Mouse (Mus musculus) stomach, postnatal 0 days (tissue): Measurements from ENCODE around the gene Mtch2. TPM values are rescaled to one million over a fixed set of nuclear protein-coding genes. Genes with fewer than 3 reads are reported as not detected.
A peak's percentile ranks its signal among the peaks of the same experiment; 100 is the strongest.

Experiments
- ATAC-seq: fragments of 200-750 bp; cut with Nextera tagmentation; 2 replicates; pipeline ENCODE4 v1.8.0; 2017; ENCODE audit not compliant: low FRiP score, low TSS enrichment
- DNase-seq: peaks from one replicate; pipeline ENCODE4 v3.0.0-alpha.2; 2016; ENCODE audit warnings: low spot score
- H3K27ac ChIP-seq: fragments of 300-500 bp; sonication (generic); replicated peaks from 2 replicates; pipeline ENCODE4 v1.5.1; 2014; ENCODE audit warnings: mild to moderate bottlenecking, control low read depth
- H3K27me3 ChIP-seq: fragments of 300-500 bp; sonication (generic); 2 replicates; pipeline ENCODE4 v1.6.1; 2014; ENCODE audit warnings: low read length; ENCODE audit not compliant: control insufficient read depth, insufficient read depth
- H3K36me3 ChIP-seq: fragments of 300-500 bp; sonication (generic); 2 replicates; pipeline ENCODE4 v1.6.1; 2014; ENCODE audit warnings: low read length, mixed read lengths; ENCODE audit not compliant: control insufficient read depth, insufficient read depth
- H3K4me1 ChIP-seq: fragments of 300-500 bp; sonication (generic); replicated peaks from 2 replicates; pipeline ENCODE4 v1.6.1; 2014; ENCODE audit warnings: antibody characterized with exemption; ENCODE audit not compliant: control insufficient read depth, insufficient read depth
- H3K4me2 ChIP-seq: fragments of 300-500 bp; sonication (generic); replicated peaks from 2 replicates; pipeline ENCODE4 v1.6.1; 2014; ENCODE audit warnings: low read depth, mild to moderate bottlenecking, control low read depth, moderate library complexity
- H3K4me3 ChIP-seq: fragments of 300-500 bp; sonication (generic); 2 replicates; pipeline ENCODE4 v1.5.1; 2014; ENCODE audit warnings: low read depth, low read length, control low read depth
- H3K9ac ChIP-seq: fragments of 300-500 bp; sonication (generic); 2 replicates; pipeline ENCODE4 v1.6.1; 2014; ENCODE audit warnings: mild to moderate bottlenecking, low read length, control low read depth, mixed read lengths
- H3K9me3 ChIP-seq: fragments of 300-500 bp; sonication (generic); 2 replicates; pipeline ENCODE4 v1.6.1; 2016; ENCODE audit warnings: low read length; ENCODE audit not compliant: control insufficient read depth
- CTCF ChIP-seq: IDR thresholded peaks from 2 replicates; pipeline ENCODE4 v1.5.1; 2016; ENCODE audit warnings: antibody characterized with exemption, low read depth, mild to moderate bottlenecking, moderate library complexity
- EP300 ChIP-seq: optimal IDR thresholded peaks from 2 replicates; pipeline ENCODE3; 2016; ENCODE audit warnings: antibody characterized with exemption
- WGBS: fragments of 180-500 bp; shearing (Covaris S2); extraction: QIAGEN DNeasy Blood & Tissue Kit; methylation state at CpG from one replicate; pipeline ENCODE4 v1.1.7; 2014; 5-methylcytosine and 5-hydroxymethylcytosine counted together
- polyA plus RNA-seq: library from polyadenylated mRNA; unstranded; fragments of >200 nt; fragmentation: Nextera tagmentation; extraction: Ambion mirVana; gene quantifications from 2 replicates; pipeline ENCODE4 v1.2.1, GENCODE M21; 2015

Gene Mtch2
- 151 and 155 TPM in 2 replicates for polyA plus RNA-seq

DNA sequence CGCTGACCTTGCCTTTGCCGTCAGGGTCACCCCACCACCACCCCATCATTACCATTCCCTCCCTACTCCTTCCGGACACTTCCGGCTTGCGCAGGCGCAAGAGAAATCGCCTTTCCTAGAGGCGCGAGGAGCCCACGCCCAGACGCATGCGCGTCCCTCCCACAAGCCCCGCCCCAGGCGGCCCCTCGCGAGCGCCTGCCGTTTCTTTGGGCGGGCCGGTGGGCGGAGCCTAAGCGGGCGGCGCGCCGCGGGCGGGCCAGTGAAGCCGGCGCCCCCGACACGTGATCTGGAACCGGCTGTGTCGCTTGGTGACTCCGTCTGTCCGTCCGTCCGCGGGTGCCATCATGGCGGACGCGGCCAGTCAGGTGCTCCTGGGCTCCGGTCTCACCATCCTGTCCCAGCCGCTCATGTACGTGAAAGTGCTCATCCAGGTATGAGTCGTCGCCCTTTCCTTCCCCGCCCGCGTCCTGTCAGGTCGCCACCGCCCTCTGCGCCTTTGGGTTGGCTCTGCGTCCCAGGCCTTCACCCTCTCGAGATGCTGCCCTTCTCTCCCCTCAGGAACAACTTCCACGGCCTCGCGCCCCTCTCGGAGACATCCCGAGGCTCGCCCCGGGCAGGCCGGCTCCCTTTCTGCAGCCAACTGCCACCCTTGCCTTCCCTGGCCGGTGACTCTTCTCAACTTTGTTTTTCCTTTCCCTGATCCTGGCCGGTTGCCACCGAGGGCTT lies at the start of gene Mtch2:
Gene Mtch2, plus strand, starts transcription at position 201 of the 726 bp plus-strand sequence.
- Histone ChIP-seq H3K27ac (peak within 1 kb of the TSS; percentile 94), H3K9ac (peak within 1 kb of the TSS; percentile 95), H3K9me3 (no peaks in the 10 kb centered on the region), H3K4me2 (peak within 1 kb of the TSS; percentile 61), H3K36me3 (peaks cover 15% of the 10 kb centered on the region), H3K4me1 (0 out of 2 replicates have a peak, but pooled peaks cover 4% of the 10 kb centered on the region), H3K27me3 (no peaks in the 10 kb centered on the region), H3K4me3 (peak within 1 kb of the TSS; percentile 96)
- TF ChIP-seq CTCF (no peak), EP300 (no peak)
- peak; percentile 98 for ATAC-seq
- under 1% methylated on average over 64 of the region's 67 CpGs for WGBS
- DNase-seq = peak; percentile 99

DNA sequence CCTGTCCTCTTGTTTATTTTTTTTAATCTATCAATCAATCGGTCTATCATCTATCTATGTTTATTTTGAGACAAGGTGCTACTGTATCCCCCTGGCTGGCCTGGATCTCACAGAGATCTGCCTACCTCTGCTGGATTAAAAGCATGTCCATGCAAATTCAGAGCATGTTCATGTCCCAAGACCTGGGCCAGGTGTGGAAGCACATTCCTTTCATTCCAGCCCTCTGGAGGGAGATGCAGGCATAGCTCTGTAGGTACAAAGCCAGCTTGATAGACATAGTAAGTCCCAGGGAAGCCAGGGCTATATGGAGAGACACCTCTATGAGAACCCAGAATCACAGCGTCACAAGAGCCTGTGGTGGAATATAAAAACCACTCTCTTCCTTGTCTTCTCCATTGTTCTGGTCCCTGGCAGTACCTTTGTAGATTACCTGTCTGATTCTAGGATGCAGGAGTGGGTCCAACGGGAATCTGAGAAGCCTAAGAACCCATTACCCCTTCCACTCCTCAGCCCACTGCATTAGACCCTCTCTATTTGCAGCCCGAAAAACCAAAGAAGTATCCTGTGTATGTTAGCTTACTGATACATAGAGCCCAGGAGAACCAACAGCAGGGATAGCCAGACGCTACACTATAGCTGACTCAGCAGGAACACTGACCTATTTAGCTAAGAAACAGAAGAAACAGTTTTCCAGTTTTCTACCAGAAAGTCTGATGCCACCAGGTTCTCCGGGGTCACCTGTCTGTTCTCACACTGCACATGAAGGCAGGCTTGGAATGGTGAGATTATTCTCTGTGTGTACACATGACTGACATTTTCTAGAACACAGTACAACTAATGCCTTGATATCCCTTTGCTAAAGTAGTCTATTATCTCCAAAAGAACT lies 38.5 kb upstream of the Mtch2 start:
- Histone ChIP-seq H3K4me1 (no peaks in the 10 kb centered on the region), H3K4me2 (no peak overlapping the region), H3K27me3 (no peaks in the 10 kb centered on the region), H3K4me3 (no peak overlapping the region), H3K9me3 (no peaks in the 10 kb centered on the region), H3K36me3 (no peaks in the 10 kb centered on the region), H3K9ac (no peak overlapping the region), H3K27ac (no peak overlapping the region)
- no peak for ATAC-seq
- DNase-seq = no peak
- 80% methylated on average over 6 of the region's 6 CpGs for WGBS
- no peak for TF ChIP-seq EP300
- TF ChIP-seq CTCF = no peak

- TF ChIP-seq EP300 (no peak), CTCF (no peak)
- Histone ChIP-seq H3K9ac (no peak overlapping the region), H3K4me3 (no peak overlapping the region), H3K9me3 (no peaks in the 10 kb centered on the region), H3K4me1 (no peaks in the 10 kb centered on the region), H3K27ac (no peak overlapping the region), H3K36me3 (no peaks in the 10 kb centered on the region), H3K4me2 (no peak overlapping the region), H3K27me3 (no peaks in the 10 kb centered on the region)
- DNase-seq (no peak), ATAC-seq (no peak)
- 75% methylated on average over 8 of the region's 8 CpGs for WGBS
Measured at GRCm38 (mm10) chr2:90810751-90811150, 36.2 kb upstream of the Mtch2 start.

- DNase-seq (no peak), ATAC-seq (no peak)
- Histone ChIP-seq H3K9ac (no peak overlapping the region), H3K4me2 (no peak overlapping the region), H3K4me3 (no peak overlapping the region), H3K27me3 (no peaks in the 10 kb centered on the region), H3K4me1 (no peaks in the 10 kb centered on the region), H3K36me3 (no peaks in the 10 kb centered on the region), H3K27ac (no peak overlapping the region), H3K9me3 (no peaks in the 10 kb centered on the region)
- WGBS = 89% methylated on average over 2 of the region's 2 CpGs
- no peak for TF ChIP-seq EP300
- TF ChIP-seq CTCF = no peak
Measured at GRCm38 (mm10) chr2:90815266-90815665, 31.7 kb upstream of the Mtch2 start.

- Histone ChIP-seq H3K4me3 (no peak overlapping the region), H3K4me1 (no peaks in the 10 kb centered on the region), H3K27me3 (no peaks in the 10 kb centered on the region), H3K4me2 (no peak overlapping the region), H3K27ac (no peak overlapping the region), H3K36me3 (no peaks in the 10 kb centered on the region), H3K9ac (no peak overlapping the region), H3K9me3 (no peaks in the 10 kb centered on the region)
- DNase-seq (no peak), ATAC-seq (no peak)
- WGBS = 69% methylated on average over 4 of the region's 4 CpGs
- TF ChIP-seq EP300 (no peak), CTCF (no peak)
Measured at GRCm38 (mm10) chr2:90816144-90816543, 30.8 kb upstream of the Mtch2 start.
